Mouse (Mus musculus): ENCODE measurements at regions not wholly inside any gene's neighbourhood (a gene's known extent, or its start where the extent isn't known, plus 50 kb on each side); places are given as distances from the start of the nearest gene placed in this dataset.
A peak's percentile ranks its signal among the peaks of the same experiment; 100 is the strongest.
"Not testable (repeated sequence)": the region's sequence is repeated elsewhere in the genome, so short reads cannot be mapped to it uniquely, and the experiment has no call there.

DNA sequence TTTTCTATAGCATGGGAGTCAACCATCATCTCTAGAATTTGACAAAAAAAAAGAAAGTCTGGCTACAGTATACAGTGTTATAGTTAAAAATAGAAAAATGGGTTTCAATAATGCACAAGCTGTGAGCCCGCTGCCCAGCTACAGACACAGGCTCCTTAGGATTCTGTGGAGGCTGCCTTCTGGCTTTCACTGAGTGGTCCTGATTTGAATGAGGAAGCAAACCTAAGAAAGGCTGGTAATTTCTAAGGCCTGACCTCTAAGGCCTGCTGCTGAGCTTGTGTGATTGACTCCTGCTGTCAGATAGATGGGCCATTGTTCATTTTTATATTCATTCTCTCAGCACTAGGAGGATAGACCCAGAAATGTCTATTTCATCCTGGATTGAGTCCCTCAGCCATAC lies 67.7 kb downstream of the Alg10b start:
- ATAC-seq (ENCODE audit: low FRiP score, low read depth) = 0 out of 2 replicates have a peak, but pooled peaks have one; percentile 44
- Histone ChIP-seq H3K36me3 (no peaks in the 10 kb centered on the region), H3K27ac (replicated peaks) (no peak overlapping the region), H3K4me1 (peaks cover 3% of the 10 kb centered on the region), H3K9me3 (no peaks in the 10 kb centered on the region), H3K4me2 (replicated peaks) (no peak overlapping the region), H3K9ac (replicated peaks) (no peak overlapping the region), H3K27me3 (no peaks in the 10 kb centered on the region), H3K4me3 (no peak overlapping the region)
- 31% methylated on average over 1 of the region's 1 CpGs for WGBS

DNA sequence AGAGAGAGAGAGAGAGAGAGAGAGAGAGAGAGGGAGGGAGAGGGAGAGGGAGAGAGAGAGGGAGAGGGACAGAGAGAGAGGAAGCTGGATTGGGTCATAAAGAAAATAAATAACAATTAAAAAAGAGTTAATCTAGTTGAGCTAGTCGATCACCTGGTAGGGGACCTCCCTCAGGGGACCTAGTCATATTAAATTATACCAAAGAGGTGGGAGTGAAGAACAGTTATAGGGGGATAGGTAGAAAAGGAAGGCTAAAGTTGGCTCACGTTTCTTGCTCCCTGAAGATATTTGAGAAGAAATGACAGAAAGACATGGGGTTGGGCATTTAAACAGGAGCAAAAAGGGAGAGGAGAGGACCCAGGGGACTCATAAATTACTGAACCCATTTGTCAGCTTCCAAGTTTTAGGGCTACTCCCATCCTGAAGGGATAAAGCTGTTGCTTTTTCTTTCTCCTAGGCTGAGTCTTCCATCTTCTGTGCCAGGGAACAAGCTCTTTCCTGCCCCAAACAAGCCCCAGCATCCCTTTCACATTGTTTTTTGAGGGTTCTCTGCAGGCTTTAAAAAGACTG lies 70.3 kb downstream of the Alg10b start:
- Histone ChIP-seq H3K4me3 (no peak overlapping the region), H3K27ac (replicated peaks) (no peak overlapping the region), H3K4me2 (replicated peaks) (no peak overlapping the region), H3K9ac (replicated peaks) (no peak overlapping the region), H3K9me3 (no peaks in the 10 kb centered on the region), H3K4me1 (peaks cover 8% of the 10 kb centered on the region), H3K36me3 (no peaks in the 10 kb centered on the region), H3K27me3 (no peaks in the 10 kb centered on the region)
- 74% methylated on average over 2 of the region's 2 CpGs for WGBS
- no peak for ATAC-seq (ENCODE audit: low FRiP score, low read depth)

DNA sequence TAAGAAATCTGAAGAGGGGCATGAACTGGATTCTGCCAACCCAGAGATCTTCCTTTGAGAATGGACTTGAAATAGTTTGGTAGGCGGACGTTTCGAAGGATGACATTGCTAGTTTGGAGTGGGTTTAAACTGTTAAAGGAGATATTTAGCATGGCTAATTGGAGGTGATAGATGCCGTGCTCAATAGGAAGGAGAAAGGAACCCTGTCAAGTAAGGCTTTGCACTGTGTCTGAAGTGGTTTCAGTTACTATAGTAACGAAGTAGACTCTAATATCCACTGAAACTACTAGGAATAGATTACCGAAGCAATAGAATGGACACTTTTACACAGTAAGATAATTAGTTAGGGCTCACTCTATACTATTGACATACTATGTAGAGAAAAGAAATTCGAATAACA lies 74.5 kb downstream of the Alg10b start:
- Histone ChIP-seq H3K9me3 (no peaks in the 10 kb centered on the region), H3K36me3 (no peaks in the 10 kb centered on the region), H3K27ac (replicated peaks) (no peak overlapping the region; the same call in 1 of the 2 replicates), H3K27me3 (no peaks in the 10 kb centered on the region), H3K4me1 (peaks cover 5% of the 10 kb centered on the region; the same call in 1 of the 2 replicates), H3K4me2 (replicated peaks) (no peak overlapping the region), H3K4me3 (no peak overlapping the region), H3K9ac (replicated peaks) (no peak overlapping the region)
- 42% methylated on average over 7 of the region's 7 CpGs for WGBS
- ATAC-seq (ENCODE audit: low FRiP score, low read depth) = peak; percentile 93

DNA sequence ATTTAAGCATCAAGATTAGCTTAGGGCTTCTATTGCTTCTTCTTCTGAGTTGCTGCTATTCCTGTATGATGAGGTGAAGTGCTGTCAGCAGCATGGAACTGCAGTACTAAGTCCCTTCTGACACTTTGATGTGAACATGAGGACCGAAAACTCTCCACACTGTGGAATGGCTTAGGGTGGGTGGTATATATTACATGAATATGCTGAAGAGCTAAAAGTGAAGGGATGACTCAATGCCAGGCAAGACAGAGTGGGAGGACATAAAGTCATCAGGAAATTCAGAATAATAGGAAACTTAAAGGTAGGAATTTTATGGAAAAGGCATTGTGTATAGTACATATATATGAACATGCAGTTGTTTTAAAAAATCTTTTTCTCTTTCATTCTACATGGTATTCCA lies 79.3 kb downstream of the Alg10b start:
- Histone ChIP-seq H3K9ac (replicated peaks) (no peak overlapping the region), H3K4me1 (peaks cover 6% of the 10 kb centered on the region; the same call in 1 of the 2 replicates), H3K4me2 (replicated peaks) (no peak overlapping the region), H3K36me3 (no peaks in the 10 kb centered on the region), H3K27ac (replicated peaks) (no peak overlapping the region), H3K9me3 (no peaks in the 10 kb centered on the region), H3K27me3 (no peaks in the 10 kb centered on the region; the same call in 1 of the 2 replicates), H3K4me3 (no peak overlapping the region)
- 100% methylated on average over 1 of the region's 1 CpGs for WGBS
- no peak for ATAC-seq (ENCODE audit: low FRiP score, low read depth)

DNA sequence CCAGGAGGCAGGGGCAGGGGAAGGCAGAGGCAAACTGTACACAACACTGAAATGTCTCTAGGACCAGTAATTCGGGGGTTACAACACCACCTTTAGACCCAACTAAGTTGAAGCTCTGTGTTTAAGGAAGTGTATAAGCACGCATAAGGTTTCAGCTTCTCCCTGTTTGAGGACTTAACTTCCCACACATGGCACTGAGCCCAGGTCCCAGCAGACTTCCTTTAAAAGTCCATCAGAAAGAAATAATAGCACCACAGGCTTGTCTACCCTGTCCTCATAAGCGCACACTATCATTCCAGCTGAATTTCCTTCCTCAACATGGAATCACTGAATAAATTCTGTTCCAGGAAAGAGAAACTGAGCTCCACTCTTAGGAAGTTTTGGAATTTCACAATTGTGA lies 80.9 kb downstream of the Alg10b start:
- 88% methylated on average over 3 of the region's 3 CpGs for WGBS
- Histone ChIP-seq H3K36me3 (no peaks in the 10 kb centered on the region), H3K9me3 (no peaks in the 10 kb centered on the region), H3K27ac (replicated peaks) (no peak overlapping the region), H3K4me3 (no peak overlapping the region), H3K4me2 (replicated peaks) (no peak overlapping the region), H3K9ac (replicated peaks) (no peak overlapping the region), H3K4me1 (peaks cover 10% of the 10 kb centered on the region; the same call in 1 of the 2 replicates), H3K27me3 (no peaks in the 10 kb centered on the region; the same call in 1 of the 2 replicates)
- no peak for ATAC-seq (ENCODE audit: low FRiP score, low read depth)

DNA sequence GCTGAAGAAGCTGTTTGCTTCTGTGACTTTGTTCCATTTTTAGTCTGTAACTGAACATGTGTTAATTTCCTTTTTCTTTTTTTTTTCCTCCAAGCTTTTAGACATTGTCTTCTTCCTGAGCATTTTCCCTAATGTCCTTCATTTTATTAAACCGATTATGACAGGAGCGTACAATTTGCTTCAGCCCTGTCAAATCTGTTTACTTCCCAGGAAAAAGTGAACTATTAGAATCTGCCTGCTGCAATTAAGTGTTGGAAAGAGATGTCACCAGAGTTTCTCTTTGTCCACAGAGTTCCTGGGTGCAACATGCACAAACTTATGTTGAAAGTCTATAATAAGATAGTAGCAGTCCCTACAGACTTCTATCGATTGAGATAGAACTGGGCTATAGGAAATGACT lies 82.8 kb downstream of the Alg10b start:
- H3K4me2 ChIP-seq (replicated peaks) = no peak overlapping the region
- no peak overlapping the region for H3K27ac ChIP-seq (replicated peaks)
- 90% methylated on average over 3 of the region's 3 CpGs for WGBS
- ATAC-seq (ENCODE audit: low FRiP score, low read depth) = no peak
- no peak overlapping the region for H3K9ac ChIP-seq (replicated peaks)
- H3K4me3 ChIP-seq = no peak overlapping the region
- no peaks in the 10 kb centered on the region for H3K9me3 ChIP-seq
- H3K4me1 ChIP-seq = peaks cover 10% of the 10 kb centered on the region; the same call in 1 of the 2 replicates
- H3K36me3 ChIP-seq = no peaks in the 10 kb centered on the region
- no peaks in the 10 kb centered on the region; the same call in 1 of the 2 replicates for H3K27me3 ChIP-seq

DNA sequence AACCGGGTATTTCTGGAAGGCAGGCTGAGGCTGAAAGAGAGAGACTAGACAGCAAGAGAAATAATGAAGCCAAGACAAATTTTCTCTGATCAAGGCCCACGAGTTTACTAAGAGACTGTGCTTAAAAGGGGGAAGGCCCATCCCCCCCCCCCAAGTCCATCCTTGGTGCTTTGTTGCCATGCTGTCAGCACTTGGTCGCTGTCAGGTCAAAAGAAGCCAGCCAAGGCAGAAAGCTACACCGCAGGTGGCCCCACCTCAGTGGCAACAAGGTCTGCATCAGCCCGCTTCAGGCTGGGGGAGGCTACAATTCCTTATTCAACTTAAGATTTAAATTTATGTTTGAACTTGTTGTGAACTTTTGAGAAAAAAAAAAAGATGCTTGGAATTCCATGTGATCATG lies 84.3 kb downstream of the Alg10b start:
- H3K27ac ChIP-seq (replicated peaks); H3K27me3 ChIP-seq; H3K9ac ChIP-seq (replicated peaks); H3K4me3 ChIP-seq; ATAC-seq (ENCODE audit: low FRiP score, low read depth); H3K4me2 ChIP-seq (replicated peaks); H3K9me3 ChIP-seq; H3K36me3 ChIP-seq: not testable (repeated sequence)
- H3K4me1 ChIP-seq = peaks cover 10% of the 10 kb centered on the region; the same call in 1 of the 2 replicates
- WGBS = 4% methylated on average over 5 of the region's 5 CpGs

DNA sequence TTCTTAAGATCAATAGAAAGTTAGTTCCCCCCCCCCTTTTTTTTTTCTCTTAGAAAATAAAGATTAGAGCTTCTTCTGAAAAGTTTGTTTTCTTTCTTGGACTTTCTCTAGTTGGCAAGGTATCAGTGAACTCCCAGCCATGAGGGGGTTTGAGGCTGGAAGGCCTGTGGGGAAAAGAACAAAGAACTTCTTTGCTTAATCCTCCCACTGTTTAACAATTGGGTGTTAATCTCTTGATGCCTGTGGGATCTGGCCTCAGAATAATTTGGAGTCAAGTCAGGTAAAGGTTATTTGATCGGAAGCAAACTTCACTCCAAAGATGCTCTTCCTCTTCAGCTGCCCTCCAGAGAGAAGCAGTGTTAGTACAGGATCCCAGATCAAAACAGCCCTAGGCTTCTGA lies 84.8 kb downstream of the Alg10b start:
- 3% methylated on average over 1 of the region's 1 CpGs for WGBS
- Histone ChIP-seq H3K9me3 (no peaks in the 10 kb centered on the region), H3K4me2 (replicated peaks) (no peak overlapping the region), H3K4me1 (peaks cover 10% of the 10 kb centered on the region; the same call in 1 of the 2 replicates), H3K4me3 (no peak overlapping the region), H3K27ac (replicated peaks) (no peak overlapping the region), H3K9ac (replicated peaks) (no peak overlapping the region), H3K27me3 (no peaks in the 10 kb centered on the region; the same call in 1 of the 2 replicates), H3K36me3 (no peaks in the 10 kb centered on the region)
- ATAC-seq (ENCODE audit: low FRiP score, low read depth) = peak; percentile 58; the same call in 1 of the 2 replicates

DNA sequence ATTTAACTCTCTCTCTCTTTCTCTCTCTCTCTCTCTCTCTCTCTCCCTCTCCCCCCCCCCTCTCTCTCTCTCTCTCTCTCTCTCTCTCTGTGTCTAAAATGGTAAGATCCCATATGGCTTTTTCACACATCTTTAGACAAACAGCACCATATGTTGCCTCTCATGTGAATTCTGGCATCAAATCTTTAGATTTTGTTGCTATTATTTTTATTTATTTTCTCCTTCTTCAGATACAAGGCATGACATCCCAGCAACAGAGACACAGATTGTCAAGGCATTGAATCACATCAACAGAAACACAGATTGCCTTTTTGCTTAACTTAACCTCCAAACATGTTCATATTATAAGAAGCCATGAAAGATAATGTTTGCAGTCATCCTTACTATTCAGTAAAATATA lies 85.6 kb downstream of the Alg10b start:
- H3K4me2 ChIP-seq (replicated peaks) = no peak overlapping the region
- ATAC-seq (ENCODE audit: low FRiP score, low read depth) = no peak
- no peak overlapping the region for H3K4me3 ChIP-seq
- no peak overlapping the region for H3K27ac ChIP-seq (replicated peaks)
- H3K4me1 ChIP-seq = peaks cover 10% of the 10 kb centered on the region; the same call in 1 of the 2 replicates
- H3K9me3 ChIP-seq = no peaks in the 10 kb centered on the region
- no peaks in the 10 kb centered on the region for H3K36me3 ChIP-seq
- no peaks in the 10 kb centered on the region; the same call in 1 of the 2 replicates for H3K27me3 ChIP-seq
- H3K9ac ChIP-seq (replicated peaks) = no peak overlapping the region

DNA sequence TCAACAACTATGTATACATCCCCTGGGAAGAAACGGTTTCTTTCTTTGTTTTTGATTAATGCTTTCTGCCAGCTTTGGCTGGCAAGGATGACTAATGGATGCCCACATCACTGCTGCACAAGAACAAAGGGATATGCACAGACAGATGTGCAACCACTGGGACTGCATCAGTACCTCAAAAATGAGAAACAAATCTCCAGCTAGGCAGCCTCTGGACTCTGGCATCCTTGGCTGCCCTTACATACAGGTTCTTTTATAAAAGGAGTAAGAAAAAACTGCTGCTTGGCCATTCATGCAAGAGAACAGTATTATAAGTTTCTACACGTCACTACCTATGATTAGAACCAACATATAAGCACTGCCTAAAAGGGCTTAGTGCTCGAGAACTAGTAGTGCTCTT lies 97.7 kb downstream of the Alg10b start:
- H3K27me3 ChIP-seq = no peaks in the 10 kb centered on the region
- no peak overlapping the region for H3K4me3 ChIP-seq
- no peak overlapping the region for H3K27ac ChIP-seq (replicated peaks)
- H3K4me2 ChIP-seq (replicated peaks) = no peak overlapping the region
- H3K9ac ChIP-seq (replicated peaks) = no peak overlapping the region
- WGBS = 70% methylated on average over 3 of the region's 3 CpGs
- no peaks in the 10 kb centered on the region for H3K36me3 ChIP-seq
- ATAC-seq (ENCODE audit: low FRiP score, low read depth) = no peak
- no peaks in the 10 kb centered on the region for H3K9me3 ChIP-seq
- no peaks in the 10 kb centered on the region for H3K4me1 ChIP-seq

DNA sequence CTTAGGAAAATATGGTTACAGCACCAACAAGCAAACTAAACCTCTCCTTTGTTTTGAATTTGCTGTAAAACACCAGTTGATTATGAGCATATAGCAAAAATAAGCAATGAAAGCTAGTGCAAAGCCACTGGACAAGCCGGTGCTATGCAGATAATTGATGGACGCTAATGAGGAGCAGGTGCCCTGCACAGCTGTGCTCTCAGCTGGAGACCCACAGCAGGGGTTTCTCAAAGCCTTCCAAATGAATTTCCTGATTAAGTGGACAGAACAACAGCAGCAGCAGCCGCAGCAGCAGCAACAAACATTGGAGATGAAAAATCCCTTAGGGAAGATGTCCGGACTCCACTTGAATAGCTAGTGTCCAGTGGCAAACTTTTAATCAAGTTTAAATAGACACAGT lies 109.2 kb downstream of the Alg10b start:
- peak overlapping the region; percentile 36; the same call in 1 of the 2 replicates for H3K27ac ChIP-seq (replicated peaks)
- H3K4me3 ChIP-seq = no peak overlapping the region
- no peaks in the 10 kb centered on the region for H3K9me3 ChIP-seq
- peaks cover 10% of the 10 kb centered on the region; the same call in 1 of the 2 replicates for H3K4me1 ChIP-seq
- no peak overlapping the region for H3K4me2 ChIP-seq (replicated peaks)
- WGBS = 7% methylated on average over 4 of the region's 4 CpGs
- no peaks in the 10 kb centered on the region for H3K36me3 ChIP-seq
- ATAC-seq (ENCODE audit: low FRiP score, low read depth) = peak; percentile 66
- H3K27me3 ChIP-seq = no peaks in the 10 kb centered on the region
- H3K9ac ChIP-seq (replicated peaks) = no peak overlapping the region

DNA sequence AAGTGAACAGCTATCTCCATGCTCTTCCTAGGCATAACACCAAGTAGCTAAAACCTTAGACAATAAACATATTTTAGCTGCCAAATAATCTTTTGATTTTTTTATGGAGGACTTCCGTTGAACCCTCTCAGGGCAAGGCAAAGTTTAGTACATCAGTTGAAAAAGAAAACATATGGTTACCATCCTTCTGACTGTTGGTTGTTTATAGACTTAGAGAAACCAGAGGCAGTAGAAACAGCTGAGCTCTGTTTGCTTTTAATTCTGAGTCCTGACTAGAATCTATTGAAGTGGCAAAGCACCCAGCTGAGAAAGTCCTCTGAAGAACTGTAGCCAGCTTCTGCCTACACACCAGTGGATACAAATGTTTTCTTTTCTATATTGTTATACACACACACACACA lies 109.7 kb downstream of the Alg10b start:
- Histone ChIP-seq H3K9ac (replicated peaks) (no peak overlapping the region), H3K27me3 (no peaks in the 10 kb centered on the region), H3K27ac (replicated peaks) (peak overlapping the region; percentile 36; the same call in 1 of the 2 replicates), H3K4me1 (peaks cover 10% of the 10 kb centered on the region; the same call in 1 of the 2 replicates), H3K4me3 (no peak overlapping the region), H3K9me3 (no peaks in the 10 kb centered on the region), H3K4me2 (replicated peaks) (no peak overlapping the region), H3K36me3 (no peaks in the 10 kb centered on the region)
- 0 out of 2 replicates have a peak, but pooled peaks have one; percentile 6 for ATAC-seq (ENCODE audit: low FRiP score, low read depth)
- WGBS = 50% methylated on average over 1 of the region's 1 CpGs

DNA sequence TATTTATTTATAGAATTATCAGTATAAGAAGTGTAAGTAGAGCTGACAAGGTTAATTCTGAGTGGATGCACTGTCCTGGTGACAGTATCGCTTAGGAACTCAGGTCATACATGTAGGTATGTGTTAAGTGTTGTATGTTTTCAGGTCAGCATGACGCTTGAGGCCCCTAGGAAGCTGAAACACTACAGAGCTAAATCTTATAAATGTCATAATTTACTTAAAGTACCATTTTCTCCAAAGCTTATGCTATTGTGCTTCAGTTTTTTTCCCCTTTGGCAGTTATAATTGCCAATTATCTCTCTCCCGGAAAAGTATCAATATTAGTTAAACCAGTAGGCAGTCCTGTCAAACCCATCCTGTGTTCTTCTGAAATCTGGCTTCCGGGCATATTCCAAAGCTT lies 110.3 kb downstream of the Alg10b start:
- Histone ChIP-seq H3K27ac (replicated peaks) (no peak overlapping the region), H3K36me3 (no peaks in the 10 kb centered on the region), H3K4me1 (peaks cover 10% of the 10 kb centered on the region; the same call in 1 of the 2 replicates), H3K4me2 (replicated peaks) (no peak overlapping the region), H3K9me3 (no peaks in the 10 kb centered on the region), H3K27me3 (no peaks in the 10 kb centered on the region), H3K4me3 (no peak overlapping the region), H3K9ac (replicated peaks) (no peak overlapping the region)
- no peak for ATAC-seq (ENCODE audit: low FRiP score, low read depth)
- 67% methylated on average over 4 of the region's 4 CpGs for WGBS
